Mouse (Mus musculus): ENCODE measurements around the gene Ctla4. TPM values are rescaled to one million over a fixed set of nuclear protein-coding genes. Genes with fewer than 3 reads are reported as not detected.

Ctla4 gene
- polyA plus RNA-seq, 1 experiment, result not detected

GRCm38 (mm10) chr1:60935968-60936581, 49.3 kb downstream of the Ctla4 start:
- Histone ChIP-seq H3K27ac (ENCODE audit: insufficient read depth, low read length) (no peak overlapping the region), H3K4me1 (ENCODE audit: control insufficient read depth, insufficient read depth, low read length) (no peaks in the 10 kb centered on the region), H3K27me3 (ENCODE audit: control insufficient read depth, insufficient read depth, low read length) (no peaks in the 10 kb centered on the region), H3K4me3 (replicated peaks; ENCODE audit: insufficient read depth, low read depth, low read length) (no peak overlapping the region)
- DNase-seq, result no peak
- WGBS, result 39% methylated on average over 8 of the region's 8 CpGs
- TF ChIP-seq POLR2A (IDR thresholded peaks at IDR 0.05; ENCODE audit: borderline replicate concordance, insufficient read depth, low read length), result no peak
- TF ChIP-seq CTCF (IDR thresholded peaks at IDR 0.05; ENCODE audit: borderline replicate concordance, insufficient read depth, low read depth, low read length), result no peak

- 90% methylated on average over 6 of the region's 6 CpGs for WGBS
- H3K4me3 ChIP-seq (replicated peaks; ENCODE audit: insufficient read depth, low read depth, low read length), result no peak overlapping the region
- DNase-seq, result no peak
- H3K27me3 ChIP-seq (ENCODE audit: control insufficient read depth, insufficient read depth, low read length), result no peaks in the 10 kb centered on the region
- H3K27ac ChIP-seq (ENCODE audit: insufficient read depth, low read length), result no peak overlapping the region
- H3K4me1 ChIP-seq (ENCODE audit: control insufficient read depth, insufficient read depth, low read length), result no peaks in the 10 kb centered on the region
- no peak for TF ChIP-seq POLR2A (IDR thresholded peaks at IDR 0.05; ENCODE audit: borderline replicate concordance, insufficient read depth, low read length)
- TF ChIP-seq CTCF (IDR thresholded peaks at IDR 0.05; ENCODE audit: borderline replicate concordance, insufficient read depth, low read depth, low read length), result no peak
These were observed 50.3 kb downstream of the Ctla4 start for GRCm38 (mm10) chr1:60936963-60937711.

- 34% methylated on average over 2 of the region's 2 CpGs for WGBS
- DNase-seq, result no peak
- Histone ChIP-seq H3K27me3 (ENCODE audit: control insufficient read depth, insufficient read depth, low read length) (no peaks in the 10 kb centered on the region), H3K4me1 (ENCODE audit: control insufficient read depth, insufficient read depth, low read length) (no peaks in the 10 kb centered on the region), H3K27ac (ENCODE audit: insufficient read depth, low read length) (no peak overlapping the region), H3K4me3 (replicated peaks; ENCODE audit: insufficient read depth, low read depth, low read length) (no peak overlapping the region)
- TF ChIP-seq POLR2A (IDR thresholded peaks at IDR 0.05; ENCODE audit: borderline replicate concordance, insufficient read depth, low read length) (no peak), CTCF (IDR thresholded peaks at IDR 0.05; ENCODE audit: borderline replicate concordance, insufficient read depth, low read depth, low read length) (no peak)
These were observed 51.5 kb downstream of the Ctla4 start for GRCm38 (mm10) chr1:60938256-60938655.

- TF ChIP-seq CTCF (IDR thresholded peaks at IDR 0.05; ENCODE audit: borderline replicate concordance, insufficient read depth, low read depth, low read length), result no peak
- no peak for TF ChIP-seq POLR2A (IDR thresholded peaks at IDR 0.05; ENCODE audit: borderline replicate concordance, insufficient read depth, low read length)
- H3K27ac ChIP-seq (ENCODE audit: insufficient read depth, low read length), result no peak overlapping the region
- H3K27me3 ChIP-seq (ENCODE audit: control insufficient read depth, insufficient read depth, low read length), result no peaks in the 10 kb centered on the region
- H3K4me1 ChIP-seq (ENCODE audit: control insufficient read depth, insufficient read depth, low read length), result no peaks in the 10 kb centered on the region
- H3K4me3 ChIP-seq (replicated peaks; ENCODE audit: insufficient read depth, low read depth, low read length), result no peak overlapping the region
- 90% methylated on average over 5 of the region's 5 CpGs for WGBS
- DNase-seq, result no peak
These were observed 52.2 kb downstream of the Ctla4 start for GRCm38 (mm10) chr1:60938974-60939373.

- Histone ChIP-seq H3K4me1 (ENCODE audit: control insufficient read depth, insufficient read depth, low read length) (no peaks in the 10 kb centered on the region), H3K4me3 (replicated peaks; ENCODE audit: insufficient read depth, low read depth, low read length) (no peak overlapping the region), H3K27ac (ENCODE audit: insufficient read depth, low read length) (no peak overlapping the region), H3K27me3 (ENCODE audit: control insufficient read depth, insufficient read depth, low read length) (no peaks in the 10 kb centered on the region)
- no peak for DNase-seq
- TF ChIP-seq POLR2A (IDR thresholded peaks at IDR 0.05; ENCODE audit: borderline replicate concordance, insufficient read depth, low read length), result no peak
- WGBS, result 75% methylated on average over 3 of the region's 3 CpGs
These were observed 53.2 kb downstream of the Ctla4 start for GRCm38 (mm10) chr1:60940023-60940422.

GRCm38 (mm10) chr1:60940620-60941019, 53.8 kb downstream of the Ctla4 start:
- DNase-seq, result no peak
- Histone ChIP-seq H3K4me1 (ENCODE audit: control insufficient read depth, insufficient read depth, low read length) (no peaks in the 10 kb centered on the region), H3K27me3 (ENCODE audit: control insufficient read depth, insufficient read depth, low read length) (no peaks in the 10 kb centered on the region), H3K4me3 (replicated peaks; ENCODE audit: insufficient read depth, low read depth, low read length) (no peak overlapping the region), H3K27ac (ENCODE audit: insufficient read depth, low read length) (no peak overlapping the region)
- 71% methylated on average over 1 of the region's 1 CpGs for WGBS
- no peak for TF ChIP-seq CTCF (IDR thresholded peaks at IDR 0.05; ENCODE audit: borderline replicate concordance, insufficient read depth, low read depth, low read length)
- TF ChIP-seq POLR2A (IDR thresholded peaks at IDR 0.05; ENCODE audit: borderline replicate concordance, insufficient read depth, low read length), result no peak

- Histone ChIP-seq H3K4me1 (ENCODE audit: control insufficient read depth, insufficient read depth, low read length) (no peaks in the 10 kb centered on the region), H3K4me3 (replicated peaks; ENCODE audit: insufficient read depth, low read depth, low read length) (no peak overlapping the region), H3K27ac (ENCODE audit: insufficient read depth, low read length) (no peak overlapping the region), H3K27me3 (ENCODE audit: control insufficient read depth, insufficient read depth, low read length) (no peaks in the 10 kb centered on the region)
- DNase-seq, result no peak
- 95% methylated on average over 5 of the region's 5 CpGs for WGBS
- no peak for TF ChIP-seq CTCF (IDR thresholded peaks at IDR 0.05; ENCODE audit: borderline replicate concordance, insufficient read depth, low read depth, low read length)
- no peak for TF ChIP-seq POLR2A (IDR thresholded peaks at IDR 0.05; ENCODE audit: borderline replicate concordance, insufficient read depth, low read length)
These were observed 54.6 kb downstream of the Ctla4 start for GRCm38 (mm10) chr1:60941056-60942048.

Data from cerebellum, adult 2 months (tissue).